Mouse (Mus musculus) erythroblast, embryonic 14.5 days (primary cell): Measurements from ENCODE around the gene Hunk.

Source experiments
- GATA1 ChIP-seq: IDR thresholded peaks from 2 replicates; pipeline ENCODE4 v1.6.1; 2012; ENCODE audit warnings: low read length, inconsistent platforms, mixed read lengths
- TAL1 ChIP-seq: IDR thresholded peaks from 3 replicates; pipeline ENCODE4 v1.6.1; 2012; ENCODE audit warnings: low read length, inconsistent platforms, mixed read lengths

GRCm38 (mm10) chr16:90517041-90517440, 131.2 kb downstream of the Hunk start:
- TF ChIP-seq TAL1 = no peak
- no peak for TF ChIP-seq GATA1
